Mouse (Mus musculus): ENCODE measurements around the gene Ryr1. TPM values are rescaled to one million over a fixed set of nuclear protein-coding genes. Genes with fewer than 3 reads are reported as not detected.

Gene Ryr1
- total RNA-seq, 2 experiments from 2014 or later: 0.78 to 0.92 TPM

DNA sequence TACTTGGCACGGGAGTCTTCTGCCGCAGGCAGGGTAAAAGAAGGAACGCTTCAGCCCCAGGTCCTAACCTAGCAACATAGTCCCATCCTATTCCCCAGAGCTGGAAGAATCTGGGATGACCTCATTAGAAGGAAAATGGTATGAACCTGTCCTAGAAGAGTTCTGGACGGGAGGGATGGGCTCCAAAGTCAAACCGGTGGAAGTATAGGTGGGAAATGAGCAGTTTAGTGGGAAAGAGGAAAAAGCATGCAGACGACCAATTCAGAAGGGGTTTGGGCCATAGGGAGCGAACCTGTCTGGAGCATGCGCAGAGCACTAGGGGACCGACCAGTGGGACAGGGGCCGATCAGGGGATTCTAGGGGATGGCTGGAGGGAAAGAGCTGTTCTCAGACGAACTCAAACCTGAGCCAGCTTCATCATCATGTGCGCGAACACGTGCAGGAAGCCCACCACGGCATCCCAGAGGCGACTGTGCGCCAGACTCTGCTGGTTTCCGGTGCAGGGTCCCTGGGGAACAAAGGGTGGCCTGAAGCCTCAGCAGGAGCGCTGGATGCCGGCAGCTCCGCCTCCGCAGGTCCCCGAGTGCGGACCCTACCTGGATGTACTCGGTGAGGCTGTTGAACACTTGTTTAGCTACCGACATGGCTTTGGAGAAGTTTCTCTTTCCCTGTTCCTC, 84.9 kb downstream of the Ryr1 start:
- no peak; the same call in 1 of the 2 replicates for ATAC-seq (ENCODE audit: poor library complexity, severe bottlenecking)

DNA sequence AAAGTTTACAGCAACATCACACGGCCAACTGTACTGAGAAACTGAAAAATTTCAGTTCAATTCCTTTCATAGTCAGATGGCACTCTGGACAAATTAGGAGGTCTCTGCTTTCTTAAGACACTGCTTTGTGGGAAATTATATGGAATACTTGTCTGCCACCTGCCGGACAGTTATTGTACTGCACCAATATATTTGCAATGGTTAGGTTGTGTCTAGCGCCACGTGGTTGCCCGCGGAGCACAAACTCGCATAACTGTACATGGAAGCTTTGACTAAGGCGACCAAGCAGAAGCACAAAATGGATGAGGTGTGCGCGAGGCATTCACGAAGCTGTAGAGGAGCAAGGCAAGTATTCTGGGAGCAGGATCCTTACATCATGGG, 85.4 kb downstream of the Ryr1 start:
- ATAC-seq (ENCODE audit: poor library complexity, severe bottlenecking): peak; percentile 86

DNA sequence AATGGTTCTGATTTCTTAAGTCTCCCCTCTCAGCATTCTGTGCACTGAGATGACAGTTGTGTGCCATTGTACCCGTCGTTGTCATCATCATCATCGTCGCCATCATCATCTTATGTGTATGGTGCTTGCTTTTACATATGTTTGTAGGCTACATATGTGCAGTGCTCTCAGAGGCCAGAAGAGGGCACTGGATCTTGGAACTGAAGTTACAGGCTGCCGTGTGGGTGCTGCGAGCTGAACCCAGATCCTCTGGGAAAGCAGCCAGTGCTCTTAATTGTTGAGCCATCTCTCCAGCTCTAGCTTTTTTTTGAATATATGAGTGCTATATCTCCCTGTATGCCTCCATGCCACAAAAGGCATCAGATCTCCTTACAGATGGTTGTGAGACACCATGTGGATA, 87.7 kb downstream of the Ryr1 start:
- no peak for ATAC-seq (ENCODE audit: poor library complexity, severe bottlenecking)

DNA sequence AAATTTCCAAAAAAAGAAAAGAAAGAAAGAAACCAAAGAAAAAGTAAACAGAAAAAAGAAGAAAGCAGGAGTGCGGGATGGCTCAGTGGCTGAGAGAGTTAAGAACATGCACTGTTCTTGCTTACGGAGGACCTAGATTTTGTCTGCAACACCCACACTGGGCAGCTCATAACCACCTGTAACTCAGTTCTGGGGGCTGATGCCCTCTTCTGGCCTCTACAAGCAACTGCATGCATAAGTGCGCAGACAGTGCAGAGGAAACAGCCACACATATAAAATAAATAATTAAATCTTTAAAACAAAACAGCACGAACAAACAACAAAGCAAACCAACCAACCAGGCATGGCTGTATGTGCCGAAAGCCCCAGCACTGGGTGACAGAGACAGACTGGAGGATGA, 92.3 kb downstream of the Ryr1 start:
- ATAC-seq (ENCODE audit: poor library complexity, severe bottlenecking): peak; percentile 57; the same call in 1 of the 2 replicates

DNA sequence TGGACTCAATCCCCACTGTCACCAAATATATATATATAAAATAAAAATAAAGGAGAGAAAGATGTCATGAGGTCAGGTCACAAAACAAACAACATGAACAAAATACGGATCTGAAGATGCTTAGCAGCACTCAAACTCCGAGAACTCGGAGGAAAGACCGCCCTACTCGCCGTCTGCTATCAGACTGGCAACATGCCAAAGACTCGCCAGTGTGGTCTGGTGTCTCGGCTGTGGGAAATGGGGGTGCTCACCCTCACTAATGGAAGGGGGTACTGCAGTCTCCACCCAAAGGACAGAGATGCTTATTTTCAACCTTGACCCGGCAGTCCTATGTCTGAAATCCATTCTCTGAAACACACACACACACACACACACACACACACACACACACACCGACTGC, 93.3 kb downstream of the Ryr1 start:
- no peak for ATAC-seq (ENCODE audit: poor library complexity, severe bottlenecking)

DNA sequence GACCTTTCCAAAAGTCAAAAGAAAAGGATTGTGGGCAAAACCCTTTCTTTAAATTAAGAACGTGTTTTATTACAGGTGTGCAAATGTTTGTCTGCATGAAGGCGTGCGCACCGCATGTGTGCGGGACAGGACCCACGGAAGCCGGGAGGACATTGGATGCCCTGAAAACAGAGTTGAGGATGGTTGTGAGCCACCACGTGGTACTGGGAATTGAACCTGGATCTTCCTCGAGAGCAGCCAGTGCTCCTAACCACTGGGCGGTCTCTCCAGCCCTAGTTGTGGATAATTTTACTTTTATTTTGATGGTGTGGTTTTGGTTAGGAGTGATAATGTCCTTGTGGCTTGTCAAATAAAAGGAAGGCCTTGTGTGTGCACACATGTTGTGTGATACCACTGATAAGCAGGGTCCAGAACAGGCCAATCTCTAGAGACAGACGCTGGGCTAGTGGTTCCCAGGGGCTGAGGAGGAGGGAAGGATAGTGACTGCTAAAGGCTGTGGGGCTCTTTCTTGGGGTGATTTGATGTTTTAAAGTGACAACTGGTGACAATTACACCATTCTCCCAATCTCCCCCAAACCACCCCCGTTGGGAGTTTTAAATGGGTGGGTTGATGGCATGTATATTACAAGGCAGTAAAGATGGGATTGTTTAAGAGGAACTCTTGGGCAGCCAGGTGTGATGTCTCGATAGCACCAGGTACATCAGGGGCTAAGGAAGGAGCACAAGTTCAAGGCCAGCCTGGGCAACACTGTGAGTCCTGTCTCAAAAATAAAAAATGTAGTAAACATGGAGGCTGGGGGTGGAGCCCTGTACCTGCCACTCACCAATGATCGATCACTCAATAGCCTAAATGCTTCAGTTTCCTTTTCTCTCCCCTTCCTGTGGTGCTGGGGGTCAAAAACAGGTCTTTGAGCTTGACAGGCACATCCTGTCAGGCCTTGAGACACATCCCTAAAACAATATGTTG, 95.0 kb downstream of the Ryr1 start:
- peak; percentile 54 for ATAC-seq (ENCODE audit: poor library complexity, severe bottlenecking)

DNA sequence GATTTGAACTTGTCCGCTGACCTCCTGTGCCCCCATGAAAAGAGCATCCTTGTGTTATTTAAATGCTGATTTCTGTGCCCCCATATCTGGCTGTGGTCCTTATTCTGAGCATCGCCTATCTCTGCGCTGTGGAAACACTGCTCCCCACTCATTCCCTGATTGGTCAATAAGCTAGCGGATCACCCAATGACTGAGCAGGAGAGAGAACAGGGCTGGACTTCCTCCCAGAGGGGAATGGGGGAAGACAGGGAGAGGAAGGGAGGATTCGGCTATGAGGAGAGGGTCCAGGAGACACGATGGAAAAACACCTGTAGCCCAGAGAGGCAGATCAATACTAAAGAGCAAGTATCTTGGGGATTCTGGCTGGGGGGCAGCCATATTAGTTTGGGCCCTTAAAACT, 96.2 kb downstream of the Ryr1 start:
- ATAC-seq (ENCODE audit: poor library complexity, severe bottlenecking): no peak

DNA sequence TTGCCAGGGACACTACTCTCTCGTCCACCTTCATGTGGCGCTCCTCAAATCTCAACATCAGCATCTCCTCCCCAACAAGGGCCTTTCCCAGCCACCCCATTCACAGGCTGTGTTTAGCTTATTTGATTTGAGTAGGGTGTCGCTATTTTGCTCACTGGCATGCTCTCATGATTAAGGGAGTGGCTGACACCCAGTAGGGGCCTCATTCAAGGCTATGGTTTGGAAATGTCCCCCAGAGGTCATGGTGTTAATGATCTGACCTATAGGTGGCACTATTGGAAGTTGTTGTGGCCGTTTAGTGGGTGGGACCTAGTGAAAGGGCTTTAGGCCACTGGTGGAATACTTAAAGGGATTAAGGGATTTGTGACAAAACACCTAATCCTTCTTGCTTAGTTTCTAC, 98.2 kb downstream of the Ryr1 start:
- ATAC-seq (ENCODE audit: poor library complexity, severe bottlenecking): no peak

DNA sequence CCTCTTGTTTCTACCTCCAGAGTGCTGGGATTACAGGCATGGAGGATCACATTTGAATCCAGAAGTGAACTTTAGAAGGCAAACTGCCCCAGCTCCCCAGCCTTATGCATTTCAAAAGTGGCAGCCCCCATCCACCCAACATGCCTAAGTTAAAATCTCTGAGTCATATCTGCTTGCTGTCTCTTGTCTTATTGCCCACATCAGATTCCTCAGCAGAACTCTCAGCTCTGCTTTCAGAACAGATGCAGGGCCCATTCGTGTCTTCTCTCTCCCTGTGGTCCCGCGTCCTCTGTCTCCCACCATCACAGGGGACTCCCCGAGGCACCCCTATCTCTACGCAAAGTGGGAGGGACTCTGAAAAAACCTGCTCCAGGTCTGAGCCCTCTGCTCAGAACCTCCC, 98.8 kb downstream of the Ryr1 start:
- no peak for ATAC-seq (ENCODE audit: poor library complexity, severe bottlenecking)

DNA sequence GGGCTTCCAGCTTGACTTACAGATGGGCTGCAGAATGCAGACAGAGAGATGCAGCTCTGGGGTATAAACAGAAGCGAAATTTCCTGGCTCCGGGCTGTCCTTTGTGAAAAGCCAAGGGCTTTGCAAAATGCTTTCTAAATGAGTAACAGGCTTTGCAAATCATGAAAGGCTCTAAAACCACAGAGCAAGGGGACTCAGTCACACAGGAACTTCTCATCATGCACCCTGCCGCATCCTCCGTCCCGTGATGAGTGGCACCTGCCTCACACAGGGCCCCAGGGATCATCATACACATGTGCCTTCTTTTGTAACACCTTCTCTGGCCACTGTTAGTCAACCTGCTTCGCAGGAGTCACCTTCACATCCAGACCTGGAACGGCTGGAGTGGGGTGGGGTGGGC, 99.4 kb downstream of the Ryr1 start:
- ATAC-seq (ENCODE audit: poor library complexity, severe bottlenecking): 0 out of 2 replicates have a peak, but pooled peaks have one; percentile 25

DNA sequence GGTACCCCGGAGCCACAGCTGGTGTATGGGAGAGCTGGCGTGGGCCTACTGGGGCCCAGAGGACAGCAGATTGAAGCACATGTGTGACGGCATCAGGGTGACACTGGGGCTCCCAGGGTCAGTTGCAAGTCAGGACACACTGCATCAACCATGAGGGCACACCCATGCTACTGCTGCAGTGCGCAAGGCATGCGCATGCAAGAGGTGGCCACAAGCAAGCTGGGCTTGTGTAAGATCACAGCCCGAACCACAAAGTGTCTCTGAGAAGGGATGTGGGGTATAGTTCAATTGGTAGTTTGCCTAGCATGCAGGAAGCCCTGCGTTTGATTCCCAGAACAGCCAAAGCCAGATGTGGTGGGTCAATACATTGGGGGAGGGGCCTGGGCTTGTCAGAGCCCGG, 101.5 kb downstream of the Ryr1 start:
- peak; percentile 84 for ATAC-seq (ENCODE audit: poor library complexity, severe bottlenecking)

DNA sequence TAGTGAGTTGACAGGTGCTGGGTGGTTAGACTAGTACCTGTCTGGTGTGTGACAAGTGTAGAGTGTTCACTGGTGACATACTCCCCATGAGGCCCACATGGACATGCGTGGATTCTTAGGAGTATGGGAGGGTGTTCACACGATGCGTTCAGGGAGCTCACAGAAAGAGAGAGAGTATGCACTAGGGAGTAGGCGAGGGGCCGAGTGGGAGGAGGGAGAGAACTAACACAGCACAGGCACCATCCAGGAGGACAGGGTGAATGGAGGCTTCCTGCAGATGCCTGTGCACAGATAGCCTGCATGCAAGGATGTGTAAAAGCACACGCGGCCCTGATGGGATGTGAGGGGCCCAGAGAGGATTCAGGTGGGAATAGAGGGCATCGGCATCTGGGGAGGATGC, 102.5 kb downstream of the Ryr1 start:
- no peak for ATAC-seq (ENCODE audit: poor library complexity, severe bottlenecking)

DNA sequence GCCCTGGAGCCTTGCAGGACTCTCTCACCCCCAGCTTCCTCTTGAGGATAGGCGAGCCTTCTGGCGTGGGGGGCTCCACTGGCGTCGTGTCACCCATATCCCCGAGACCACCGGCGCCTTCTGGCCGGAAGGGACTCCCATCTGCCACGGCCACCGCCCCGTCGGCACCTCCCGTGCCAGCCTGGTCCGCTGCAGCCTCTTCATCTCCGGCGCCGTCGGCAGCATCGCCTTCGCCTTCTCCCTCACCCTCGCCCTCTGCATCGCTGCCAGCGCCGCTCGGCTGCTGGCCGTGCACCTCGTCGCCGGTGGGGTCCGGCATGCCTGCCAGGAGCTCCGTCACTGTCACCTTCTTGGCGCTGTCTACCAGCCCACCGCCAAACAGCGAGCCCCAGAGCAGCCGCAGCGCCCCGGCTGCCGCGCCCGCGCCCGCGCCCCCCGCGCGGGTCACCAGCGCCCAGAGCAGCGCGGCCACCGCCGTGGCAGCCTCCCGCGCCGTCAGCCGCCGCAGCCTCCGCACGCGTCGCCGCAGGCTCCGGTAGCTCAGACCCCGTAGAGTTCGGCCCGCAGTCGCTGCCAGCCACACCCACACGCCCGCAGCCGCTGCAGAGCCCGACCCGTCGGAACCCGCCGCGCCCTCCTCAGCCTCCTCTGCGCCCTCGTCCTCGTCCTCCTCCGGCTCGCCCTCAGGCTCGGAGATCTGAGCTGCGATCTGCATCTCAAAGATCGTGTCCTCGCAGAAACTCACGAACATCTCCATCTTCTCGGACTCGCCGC, 105.3 kb downstream of the Ryr1 start:
- no peak for ATAC-seq (ENCODE audit: poor library complexity, severe bottlenecking)

DNA sequence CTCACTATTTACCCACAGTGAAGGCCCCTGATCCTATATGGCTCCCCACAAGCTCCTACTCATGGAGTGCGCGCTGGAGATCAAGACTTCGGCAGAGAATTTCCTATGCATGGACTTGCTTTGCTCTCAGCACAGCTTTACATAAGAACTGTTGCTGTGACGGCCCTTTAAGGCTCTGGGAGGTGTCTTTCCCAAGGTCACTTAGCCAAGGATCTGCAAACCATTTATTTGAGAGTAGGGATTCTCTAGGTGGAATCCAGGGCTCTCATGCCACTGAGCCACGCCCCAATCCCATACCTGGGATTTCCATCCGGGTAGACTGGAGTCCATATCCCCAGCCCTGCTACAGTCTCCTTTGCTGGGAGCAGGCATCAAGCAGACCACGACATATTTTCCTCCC, 107.8 kb downstream of the Ryr1 start:
- no peak for ATAC-seq (ENCODE audit: poor library complexity, severe bottlenecking)

DNA sequence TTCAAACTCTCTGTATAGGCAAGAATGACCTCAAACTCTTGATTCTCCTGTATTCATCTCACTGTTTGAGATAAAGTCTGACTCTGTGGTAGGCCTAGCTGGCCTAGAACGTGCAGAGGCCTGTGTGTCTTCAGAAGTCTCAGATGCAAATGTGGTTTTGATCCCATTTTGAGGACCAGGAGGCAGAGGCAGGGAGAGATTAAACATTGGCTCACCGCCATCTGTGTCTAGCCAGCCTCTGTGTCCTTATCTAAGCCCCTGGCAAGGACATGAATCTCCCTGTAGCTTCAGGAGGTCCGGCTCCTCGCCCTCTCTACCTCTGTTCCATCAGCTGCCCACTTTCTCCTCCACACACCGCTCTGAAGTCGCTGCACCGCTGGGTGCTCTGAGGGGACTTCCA, 108.5 kb downstream of the Ryr1 start:
- ATAC-seq (ENCODE audit: poor library complexity, severe bottlenecking): no peak

DNA sequence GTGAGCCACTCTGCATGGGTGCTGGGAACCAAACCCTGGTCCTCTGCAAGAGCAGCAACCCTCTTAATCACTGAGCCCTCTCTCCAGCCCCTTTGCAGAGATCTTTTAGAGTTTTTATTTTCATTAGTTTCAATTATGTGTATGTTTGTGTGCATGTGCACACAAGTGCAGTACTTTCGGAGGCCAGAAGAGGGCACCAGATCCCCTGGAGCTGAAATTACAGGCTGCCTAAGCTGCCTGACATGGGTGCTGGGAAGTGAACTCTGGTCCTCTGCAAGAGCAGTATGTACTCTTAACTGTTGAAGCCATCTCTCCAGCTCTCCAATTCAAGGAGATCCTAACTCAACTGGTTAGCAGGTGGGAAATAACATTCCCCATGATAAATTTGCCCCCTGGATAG, 110.0 kb downstream of the Ryr1 start:
- no peak for ATAC-seq (ENCODE audit: poor library complexity, severe bottlenecking)

DNA sequence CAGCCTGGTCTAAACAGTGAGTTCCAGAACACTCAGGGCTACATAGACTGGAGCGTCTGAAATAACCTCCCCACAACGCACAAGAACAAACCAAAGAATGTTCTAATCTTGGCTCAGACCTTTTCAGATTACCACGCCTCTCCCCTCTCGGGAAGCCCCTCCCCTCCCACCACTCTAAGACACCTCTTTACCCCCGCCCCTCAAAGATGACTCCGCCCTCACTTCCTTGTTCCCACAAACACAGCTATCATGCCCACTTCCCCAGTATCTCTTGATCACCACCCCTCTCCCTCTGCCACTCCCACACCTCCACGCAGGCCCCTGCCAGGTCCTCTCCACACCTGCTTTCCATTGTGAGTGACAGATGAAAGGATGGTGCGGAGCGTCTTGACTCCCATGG, 116.3 kb downstream of the Ryr1 start:
- ATAC-seq (ENCODE audit: poor library complexity, severe bottlenecking): peak; percentile 43

DNA sequence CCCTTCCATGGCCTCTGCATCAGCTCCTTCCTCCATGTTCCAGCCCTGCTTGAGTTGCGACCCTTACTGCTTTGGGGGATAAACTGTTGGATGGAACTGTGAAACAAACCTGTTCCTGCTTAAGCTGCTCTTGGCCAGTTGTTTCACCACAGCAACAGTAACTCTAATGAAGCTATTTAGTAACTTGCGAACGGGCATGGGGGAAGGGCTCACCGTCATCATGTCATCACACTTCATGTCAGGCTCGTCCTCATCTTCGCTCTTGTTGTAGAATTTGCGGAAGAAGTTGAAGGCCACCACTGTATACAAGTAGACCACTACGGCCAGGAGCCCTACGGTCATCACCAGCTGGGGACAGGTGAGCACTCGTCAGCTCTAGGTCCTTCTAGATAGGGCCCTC, 116.8 kb downstream of the Ryr1 start:
- ATAC-seq (ENCODE audit: poor library complexity, severe bottlenecking): peak; percentile 72

DNA sequence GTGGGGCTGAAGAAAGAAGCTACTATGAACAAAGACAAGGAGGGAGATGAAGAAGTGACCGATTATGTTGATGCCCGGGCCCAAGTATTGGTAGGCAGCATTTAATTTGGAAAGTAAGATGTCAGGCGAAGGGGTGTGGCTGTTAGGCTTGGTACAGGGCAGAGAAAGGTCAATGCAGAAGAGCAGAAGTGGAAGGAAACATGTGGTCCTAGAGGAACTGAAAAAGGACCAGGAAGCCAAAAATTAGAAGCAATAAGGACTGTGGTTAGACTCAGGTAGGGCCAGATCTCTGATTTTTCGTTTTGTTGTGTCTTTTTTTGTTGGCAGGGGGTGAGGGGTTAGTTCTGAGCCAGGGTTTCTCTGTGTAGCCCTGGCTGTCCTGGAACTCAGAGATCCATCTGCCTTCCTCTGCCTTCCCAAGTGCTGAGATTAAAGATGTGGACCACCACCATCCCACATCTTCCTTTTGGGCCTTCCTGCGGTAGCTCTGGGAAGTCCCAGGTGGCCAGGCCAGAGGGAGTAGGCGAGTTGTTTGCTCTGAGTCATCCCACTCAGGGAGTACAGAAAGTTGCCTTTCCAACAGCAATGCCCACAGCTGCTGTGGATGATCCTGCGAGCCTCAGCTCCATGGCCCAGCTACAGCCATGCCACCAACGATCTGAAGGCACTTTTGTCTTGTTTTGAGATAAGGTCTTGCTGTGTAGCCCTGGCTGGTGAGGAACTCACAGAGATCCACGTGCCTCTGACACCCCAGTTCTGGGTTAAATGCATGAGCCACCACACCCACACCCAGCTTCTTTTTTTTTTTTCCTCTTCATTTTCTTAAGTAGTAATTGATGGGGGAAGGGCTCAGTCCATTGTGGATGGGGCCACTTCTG, 117.5 kb downstream of the Ryr1 start:
- ATAC-seq (ENCODE audit: poor library complexity, severe bottlenecking): peak; percentile 54
